Mouse (Mus musculus): Measurements from ENCODE around the gene Phkb.
A peak's percentile ranks its signal among the peaks of the same experiment; 100 is the strongest.
"Not testable (repeated sequence)": the region's sequence is repeated elsewhere in the genome, so short reads cannot be mapped to it uniquely, and the experiment has no call there.

Phkb gene

DNA sequence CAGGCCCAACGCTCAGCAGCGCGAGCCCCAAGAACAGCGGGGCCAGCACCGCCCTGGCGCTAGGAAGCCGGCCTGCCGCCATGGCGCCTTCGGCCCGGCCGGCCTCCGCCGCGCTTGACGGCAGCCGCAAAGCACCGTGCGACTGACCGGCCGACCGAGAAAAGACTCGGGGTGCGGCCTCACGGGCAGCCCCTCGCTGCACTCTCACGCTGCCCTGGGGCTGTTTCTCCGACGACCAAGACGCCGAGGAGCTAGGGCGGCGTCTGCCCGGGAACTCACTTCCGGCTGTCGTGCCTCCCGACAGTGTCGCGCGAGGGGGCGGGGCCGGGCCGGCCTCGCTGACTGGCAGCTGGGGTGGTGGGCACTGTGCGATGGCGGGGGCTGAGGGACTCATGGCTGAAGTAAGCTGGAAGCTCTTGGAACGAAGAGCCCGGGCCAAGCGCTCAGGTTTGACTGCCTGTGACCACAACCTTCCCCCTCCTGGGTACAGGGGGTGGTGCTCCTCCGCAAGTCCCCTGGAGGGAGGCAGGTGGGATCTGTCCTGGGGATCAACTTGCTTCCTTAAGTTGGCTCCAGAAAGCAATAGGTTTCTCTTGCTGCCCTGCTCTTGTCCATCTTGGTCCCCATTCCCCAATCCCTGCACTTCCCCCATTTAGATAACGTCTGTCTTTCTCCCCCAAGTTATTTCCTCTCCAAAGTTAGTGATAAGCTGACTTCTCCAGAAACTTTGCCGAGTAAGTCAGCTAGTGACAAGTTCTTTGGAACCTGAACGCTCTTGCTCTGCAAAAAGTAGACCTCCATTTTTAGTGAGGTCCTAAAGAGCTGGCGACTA lies at the start of gene Phkb, which contains the start of gene Itfg1:
Gene Phkb, plus strand, starts transcription at position 303 of the 832 bp plus-strand sequence.
Gene Itfg1, minus strand, starts transcription at position 265 of the 832 bp plus-strand sequence.
- peak; percentile 99 for DNase-seq

DNA sequence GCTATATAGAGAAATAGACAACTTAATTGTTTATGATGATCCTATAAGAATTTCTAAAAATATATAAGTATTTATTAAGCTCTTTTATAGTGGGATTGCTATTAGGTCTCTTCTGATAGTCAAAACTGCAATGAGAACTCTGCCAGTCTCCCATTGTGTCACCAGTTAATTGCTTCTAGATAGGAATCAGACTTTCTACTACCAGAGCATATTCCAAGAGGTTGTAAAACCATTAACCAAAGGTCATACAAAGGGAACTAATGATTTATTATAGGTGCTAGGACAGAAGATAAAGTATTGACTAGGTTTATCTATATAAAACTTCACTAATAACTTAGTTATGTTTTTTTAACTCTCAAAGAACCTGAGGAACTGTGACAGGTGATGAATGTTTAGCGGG lies 44.4 kb upstream of the Phkb start:
- not testable (repeated sequence) for DNase-seq

DNA sequence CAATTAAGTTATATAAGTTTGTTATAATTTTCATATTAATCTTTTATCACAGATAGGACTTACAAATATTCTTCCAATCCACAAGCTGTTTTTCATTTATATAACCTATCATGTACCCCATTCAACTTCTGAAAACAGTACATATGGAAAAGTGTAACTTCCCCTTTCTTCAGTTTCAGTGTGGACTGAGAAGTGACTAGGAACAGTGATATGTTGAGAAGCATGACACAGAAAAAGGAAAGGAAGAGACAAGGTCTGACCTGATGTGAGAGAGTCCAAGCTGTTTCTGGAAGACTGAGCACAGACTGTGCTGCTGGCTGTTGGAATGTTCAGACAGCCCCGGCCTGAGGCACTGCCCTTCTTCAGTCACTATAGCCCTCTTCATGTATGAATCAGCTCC lies 40.6 kb upstream of the Phkb start:
- DNase-seq: no peak

DNA sequence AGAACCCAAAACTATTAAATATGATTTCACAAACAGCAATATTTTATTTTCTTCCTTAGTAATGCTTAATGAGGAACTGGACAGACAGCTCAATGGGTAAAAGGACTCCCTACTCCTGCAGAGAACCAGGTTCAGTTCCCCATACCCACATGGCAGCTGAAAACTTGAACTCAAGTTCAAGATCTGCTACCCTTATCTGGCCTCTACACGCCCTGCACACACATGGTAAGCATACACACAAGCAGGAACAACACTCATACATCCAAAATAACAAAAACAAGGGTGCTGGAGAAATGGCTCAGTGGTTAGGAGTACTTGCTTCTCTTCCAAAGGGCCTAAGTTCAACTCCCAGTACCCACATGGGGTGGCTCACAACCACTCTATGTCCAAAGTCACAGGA lies 39.4 kb upstream of the Phkb start:
- DNase-seq: no peak

DNA sequence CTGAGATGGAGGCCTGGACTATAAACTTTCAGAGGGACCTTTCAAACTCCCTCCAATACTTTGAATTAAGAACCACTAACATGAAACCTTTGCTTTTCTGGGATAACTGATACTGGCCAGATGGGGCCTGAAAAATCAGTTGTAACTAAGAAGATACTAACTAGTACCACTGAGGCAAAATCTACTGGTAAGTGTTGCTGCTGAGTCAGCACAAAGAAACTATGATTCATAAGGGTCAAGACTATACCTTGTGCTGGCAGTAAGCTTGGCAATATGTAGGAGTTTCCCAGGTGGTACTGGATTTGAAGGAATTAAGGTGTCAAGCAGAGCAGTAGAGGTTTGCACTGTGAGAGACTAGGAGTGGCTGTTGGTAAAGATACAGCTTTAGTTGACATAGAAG lies 27.1 kb upstream of the Phkb start:
- no peak for DNase-seq

DNA sequence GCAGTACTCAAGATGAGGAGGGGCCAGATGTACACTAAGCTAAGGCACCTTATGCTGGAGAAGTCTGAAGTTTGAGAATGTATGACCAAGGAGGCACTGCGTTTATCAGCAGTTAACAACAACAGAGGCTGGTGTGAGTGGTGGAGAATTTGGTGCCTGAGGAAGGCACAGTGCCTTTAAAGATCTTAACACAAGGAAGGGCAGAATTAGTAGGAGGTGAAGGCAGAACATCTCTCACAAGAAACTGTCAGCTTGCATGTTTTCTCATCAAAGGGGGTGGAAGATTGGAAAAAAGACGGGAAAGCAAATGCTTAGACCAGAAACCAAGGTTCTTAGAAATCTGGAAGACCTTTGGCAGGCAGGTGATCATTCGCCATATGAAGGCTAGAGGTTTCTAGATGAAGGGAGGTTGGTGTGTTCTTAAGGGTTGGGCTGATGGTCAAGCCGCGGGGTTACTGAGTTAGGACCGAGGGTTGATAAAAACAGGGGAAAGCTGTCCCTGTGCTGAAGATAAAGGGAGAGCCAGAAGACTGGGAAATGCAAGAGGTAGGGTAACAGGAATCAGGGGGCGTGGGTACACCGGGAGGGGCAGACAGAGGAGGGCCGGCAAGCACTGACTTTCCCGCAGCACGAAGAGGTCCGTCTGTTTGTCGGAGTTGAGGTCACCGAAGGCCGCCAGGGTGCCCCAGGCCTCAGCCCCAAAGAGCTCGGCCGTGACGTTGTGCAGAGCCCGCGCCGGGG lies 673 bp upstream of the Phkb start:
- DNase-seq: peak; percentile 64

DNA sequence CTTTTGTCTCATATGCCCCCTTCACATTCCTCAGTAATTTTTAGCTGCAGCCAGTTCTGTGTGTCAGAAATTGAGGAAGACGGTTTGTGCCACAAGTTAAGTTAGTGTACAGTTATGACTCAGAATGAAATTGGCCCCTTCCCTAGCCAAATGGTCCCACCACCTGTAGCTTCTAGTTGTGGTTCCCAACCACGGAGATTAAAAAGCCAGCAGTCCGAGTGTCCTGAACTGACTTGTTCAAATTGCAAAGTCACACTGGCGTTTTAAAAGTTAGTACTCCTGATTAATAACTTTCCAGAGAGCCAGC lies 683 bp downstream of the Phkb start:
- peak; percentile 68 for DNase-seq

DNA sequence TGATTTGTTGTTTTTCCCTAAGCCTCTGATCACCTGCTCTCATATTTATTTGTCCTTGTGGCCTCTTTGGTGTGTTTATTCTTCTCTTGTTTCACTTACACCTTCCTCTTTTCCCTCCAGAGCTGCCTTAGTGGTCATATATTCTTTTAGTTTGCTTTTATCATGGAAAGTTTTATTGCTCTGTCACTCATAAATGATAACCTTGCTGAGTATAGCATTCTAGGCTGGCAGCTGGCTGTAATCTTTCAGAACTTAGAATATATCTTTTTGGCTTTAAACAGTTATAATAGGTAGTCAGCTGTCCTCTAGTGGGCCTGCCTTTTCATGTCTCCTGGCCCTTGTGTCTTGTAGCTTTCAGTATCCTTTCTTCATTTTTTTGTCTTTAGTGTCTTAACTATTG lies 5.1 kb downstream of the Phkb start:
- no peak for DNase-seq

DNA sequence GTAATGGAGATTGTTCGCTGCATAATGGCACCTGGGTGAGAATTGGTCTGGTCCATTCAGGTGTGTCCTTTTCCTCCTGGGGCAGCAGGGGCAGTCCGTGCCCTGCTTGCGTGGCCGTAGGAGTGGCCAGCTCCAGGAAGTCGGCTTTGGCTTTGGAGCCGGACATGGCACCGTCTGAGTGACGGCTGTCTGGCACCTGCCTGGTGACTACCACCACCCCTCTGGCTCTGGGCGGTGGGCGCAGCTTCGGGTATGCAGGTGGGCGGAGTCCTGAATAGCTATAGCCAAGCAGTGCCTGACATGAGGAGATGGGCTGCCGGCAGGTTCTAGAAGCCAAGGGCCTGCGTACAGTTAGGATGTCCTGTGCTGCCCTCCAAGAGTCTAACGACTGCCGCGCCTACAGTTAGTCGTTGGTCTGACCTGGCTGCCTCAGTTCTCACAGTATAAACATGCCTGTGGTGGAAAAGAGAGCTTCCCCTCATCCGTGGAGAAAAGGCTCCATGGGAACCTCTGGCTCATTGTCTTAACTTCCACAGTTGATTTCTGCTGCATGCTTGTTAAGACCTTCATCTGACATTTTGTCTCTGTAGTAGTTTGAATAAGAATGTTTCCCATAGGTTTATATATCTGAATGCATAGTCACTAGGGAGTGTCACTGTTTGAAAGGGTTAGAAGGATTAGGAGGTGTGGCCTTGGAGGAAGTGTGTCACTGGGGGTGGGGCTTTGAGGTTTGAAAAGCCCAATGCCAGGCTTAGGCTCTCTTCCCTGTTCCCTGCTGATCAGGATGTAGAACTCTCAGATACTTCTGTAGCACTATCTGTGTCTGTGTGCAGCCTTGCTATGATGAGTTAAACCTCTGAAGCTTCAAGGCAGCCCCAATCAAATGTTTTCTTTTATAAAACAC lies 13.7 kb downstream of the Phkb start:
- no peak for DNase-seq

DNA sequence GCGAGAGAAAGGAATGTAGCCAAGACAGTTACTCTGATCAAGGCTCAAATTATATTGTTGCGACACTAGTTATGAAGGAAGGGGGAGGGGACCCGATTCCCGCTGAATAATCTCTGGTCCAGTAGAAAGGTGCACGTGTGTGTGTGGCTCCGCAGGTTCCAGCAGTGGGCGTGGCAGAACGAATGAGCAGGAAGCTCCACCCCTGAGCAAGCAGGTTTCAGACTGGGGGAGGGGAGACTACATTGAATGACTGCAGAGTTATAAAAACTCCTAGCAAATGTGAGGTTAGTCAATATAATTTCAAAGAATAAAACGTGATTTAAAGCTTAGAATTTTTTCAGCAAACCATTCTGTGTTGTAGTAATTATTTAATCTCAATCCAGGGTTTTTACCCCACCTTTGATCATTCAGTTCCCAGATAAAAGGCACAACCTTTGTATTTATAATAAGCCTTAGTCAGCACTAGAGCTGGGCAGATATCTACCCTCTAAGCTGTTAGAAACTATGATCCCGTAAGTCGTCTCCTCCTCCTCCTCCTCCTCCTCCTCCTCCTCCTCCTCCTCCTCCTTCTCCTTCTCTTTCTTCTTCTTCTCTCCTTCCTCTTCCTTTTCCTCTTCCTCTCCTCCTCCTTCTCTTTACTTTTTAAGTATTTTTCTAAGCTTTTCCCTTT lies 16.6 kb downstream of the Phkb start:
- not testable (repeated sequence) for DNase-seq

DNA sequence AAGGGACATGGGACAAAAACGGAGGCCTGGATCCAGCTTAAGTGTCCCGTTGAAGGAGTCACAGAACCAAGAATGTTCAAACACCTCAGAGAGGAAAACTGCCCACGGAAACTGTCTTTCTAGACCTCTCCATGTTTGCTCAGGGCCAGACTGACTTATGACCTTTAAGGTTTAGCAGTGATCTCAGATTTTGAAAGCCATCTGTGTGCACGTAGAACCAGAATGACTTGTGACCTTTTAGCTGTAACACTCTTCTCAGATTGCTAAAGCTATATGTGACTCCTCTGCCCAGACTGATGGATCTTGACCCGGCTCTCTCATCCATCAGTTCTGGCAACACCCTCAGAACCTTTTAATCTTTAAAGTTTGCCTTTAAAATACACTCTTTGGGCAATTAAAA lies 19.9 kb downstream of the Phkb start:
- DNase-seq: no peak

DNA sequence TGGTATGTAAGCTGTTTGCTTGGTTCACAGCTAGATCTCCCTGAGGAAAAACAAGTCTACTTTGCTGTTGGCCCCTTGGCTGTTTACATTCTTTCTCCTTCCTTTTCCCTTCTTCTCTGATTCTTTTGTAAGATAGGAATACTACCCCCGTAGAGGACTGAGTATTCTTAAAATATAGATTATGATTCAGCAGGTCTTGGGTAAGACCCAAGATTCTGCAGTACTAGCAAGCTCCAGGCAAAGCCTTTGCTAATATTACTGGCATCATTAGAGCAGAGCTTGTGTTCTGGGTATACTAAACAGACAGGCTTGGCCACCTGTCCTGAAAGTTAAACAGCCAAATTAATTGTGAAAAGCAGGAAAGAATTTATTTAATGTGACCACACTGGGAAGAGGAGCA lies 21.6 kb downstream of the Phkb start:
- DNase-seq: no peak

DNA sequence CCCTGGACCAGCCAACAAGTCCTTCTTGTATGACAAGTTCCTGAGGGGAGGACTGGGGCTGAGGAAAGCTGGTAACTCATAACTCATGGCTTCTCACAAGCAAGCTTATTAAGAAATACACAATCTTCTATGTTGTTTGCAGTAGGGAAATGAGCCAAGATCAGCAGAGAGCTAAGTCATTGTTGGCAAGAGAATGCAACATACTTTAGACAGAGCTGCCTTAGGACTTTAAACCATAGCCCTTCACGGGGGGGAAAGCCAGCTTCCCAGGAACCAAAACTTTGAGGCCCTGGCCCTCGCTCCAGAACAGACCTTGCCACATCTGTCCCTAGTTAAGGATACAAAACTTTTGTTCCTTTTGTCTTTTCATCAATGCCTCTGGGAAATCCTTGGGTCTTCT lies 30.9 kb downstream of the Phkb start:
- peak; percentile 93 for DNase-seq

DNA sequence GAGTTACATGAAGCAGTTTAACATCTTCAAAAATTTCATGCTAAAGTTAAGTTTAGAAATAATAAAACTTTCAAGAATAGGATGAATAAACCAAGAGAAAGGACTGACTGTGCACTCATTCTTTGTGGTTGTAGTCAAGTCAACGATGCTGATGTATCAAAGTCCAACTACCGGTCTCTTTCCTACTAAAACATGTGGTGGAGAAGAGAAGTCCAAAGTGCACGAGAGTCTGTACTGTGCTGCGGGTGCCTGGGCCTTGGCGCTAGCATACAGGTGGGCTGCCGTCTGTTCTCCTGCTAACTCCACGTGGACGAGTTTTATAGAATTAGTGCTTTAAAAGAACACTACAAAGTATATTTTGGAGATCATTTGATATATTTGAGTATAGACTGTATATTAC lies 37.2 kb downstream of the Phkb start:
- DNase-seq: no peak

DNA sequence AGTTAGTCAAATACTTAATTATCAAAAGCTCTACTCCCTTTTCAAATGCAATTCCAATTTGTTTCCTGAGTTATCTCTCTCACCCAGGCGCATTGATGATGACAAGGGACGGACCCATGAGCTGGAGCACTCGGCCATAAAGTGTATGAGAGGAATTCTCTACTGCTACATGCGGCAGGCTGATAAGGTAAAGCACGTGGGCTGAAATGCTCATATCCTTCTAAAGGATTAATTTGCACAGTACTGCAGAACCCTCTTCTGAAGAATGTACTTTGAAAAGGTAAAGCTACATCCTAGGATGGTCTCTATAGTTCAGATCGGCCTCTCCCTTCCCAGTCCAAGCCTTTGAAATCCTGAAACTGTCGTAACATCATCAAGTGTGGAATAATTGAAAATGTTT lies 38.9 kb downstream of the Phkb start:
- no peak for DNase-seq

DNA sequence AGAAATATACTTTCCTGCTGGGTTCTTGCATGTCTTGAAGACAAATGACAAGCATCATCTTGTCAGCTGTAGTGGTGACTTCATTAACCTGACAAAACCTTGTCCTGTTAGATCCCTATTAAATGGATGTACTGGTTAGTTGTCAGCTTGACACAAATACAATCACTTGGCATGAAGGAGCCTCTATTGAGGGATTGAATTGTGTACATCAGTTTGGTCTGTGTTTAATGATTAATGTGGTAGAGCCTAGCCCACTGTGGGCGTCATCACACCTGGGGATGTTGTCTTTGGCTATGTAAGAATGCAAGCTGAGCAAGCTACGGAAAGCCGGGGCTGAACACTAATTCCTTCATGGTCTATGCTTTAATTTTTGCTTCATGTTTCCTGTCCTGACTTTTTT lies 44.1 kb downstream of the Phkb start:
- DNase-seq: no peak

DNA sequence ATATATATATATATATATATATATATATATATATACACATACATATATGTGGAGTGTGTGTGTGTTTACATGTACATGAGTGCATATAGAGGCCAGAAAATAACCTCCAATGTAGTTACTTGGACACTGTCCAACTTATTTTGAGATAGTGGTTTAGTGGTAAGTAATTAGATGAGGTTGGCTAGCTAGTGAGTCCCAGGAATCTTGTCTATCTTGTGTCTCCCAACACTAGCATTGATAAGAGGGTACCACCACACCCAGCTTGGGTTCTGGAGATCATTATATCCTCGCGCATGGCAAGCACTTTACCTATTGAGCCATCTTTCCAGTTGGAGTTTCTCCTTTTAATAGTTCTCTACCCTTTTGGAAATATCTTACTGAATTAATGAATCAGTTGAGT lies 56.9 kb downstream of the Phkb start:
- no peak for DNase-seq

DNA sequence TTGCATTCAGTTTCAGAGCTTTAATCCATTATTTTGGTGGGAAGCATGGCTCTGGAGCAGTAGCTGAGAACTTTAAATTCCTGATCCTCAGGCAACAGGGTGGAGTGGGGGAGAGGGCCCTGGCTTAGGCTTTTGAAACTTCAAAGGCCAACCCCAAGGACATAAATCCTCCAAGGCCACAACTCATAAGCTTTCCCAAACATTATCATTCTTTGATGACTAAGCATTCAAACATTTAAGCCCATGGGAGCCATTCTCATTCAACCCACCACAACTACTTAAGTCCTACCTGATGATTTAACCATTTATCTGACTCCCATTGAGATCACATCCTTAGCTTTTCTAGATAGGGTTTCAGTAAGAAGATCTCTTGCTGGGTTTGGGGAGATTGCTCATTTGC lies 84.2 kb downstream of the Phkb start:
- no peak for DNase-seq

DNA sequence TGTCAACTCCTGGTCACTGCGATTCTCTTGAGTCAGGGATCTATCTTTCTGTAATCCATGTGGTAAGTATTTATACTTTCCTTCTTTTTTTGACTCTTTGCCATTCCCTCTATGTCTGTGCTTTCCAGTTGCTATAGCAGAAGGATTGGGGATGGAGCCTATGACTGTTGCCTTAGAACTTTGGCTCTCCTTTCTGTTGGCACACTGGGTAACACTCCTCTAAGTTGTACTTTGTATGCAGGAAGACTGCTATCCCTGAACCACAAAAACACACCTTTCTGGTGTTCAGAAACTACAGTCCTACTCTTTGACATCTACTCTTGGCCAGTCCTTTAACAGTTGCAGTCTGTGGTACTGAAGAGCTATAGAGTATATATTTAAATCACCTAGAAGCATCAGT lies 84.8 kb downstream of the Phkb start:
- no peak for DNase-seq

DNA sequence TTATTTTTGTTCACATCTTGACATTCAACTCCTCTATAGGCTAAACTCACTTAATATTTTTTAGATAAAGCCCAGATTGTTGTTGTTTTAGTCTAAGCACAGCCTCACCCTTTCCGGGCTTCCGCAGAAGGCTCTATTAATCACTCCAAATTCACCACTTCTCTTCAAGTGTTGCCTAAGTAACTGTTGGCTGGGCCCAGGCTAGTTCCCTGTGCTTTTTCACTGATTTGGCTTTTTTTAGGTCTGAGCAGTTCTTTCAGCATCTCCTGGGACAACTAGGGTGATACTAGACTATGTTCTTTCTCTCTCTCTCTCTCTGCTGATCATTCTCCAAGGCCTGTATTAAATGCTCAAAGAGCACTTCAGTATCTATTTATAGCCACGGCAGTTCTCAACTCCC lies 85.3 kb downstream of the Phkb start:
- DNase-seq: peak; percentile 91

DNA sequence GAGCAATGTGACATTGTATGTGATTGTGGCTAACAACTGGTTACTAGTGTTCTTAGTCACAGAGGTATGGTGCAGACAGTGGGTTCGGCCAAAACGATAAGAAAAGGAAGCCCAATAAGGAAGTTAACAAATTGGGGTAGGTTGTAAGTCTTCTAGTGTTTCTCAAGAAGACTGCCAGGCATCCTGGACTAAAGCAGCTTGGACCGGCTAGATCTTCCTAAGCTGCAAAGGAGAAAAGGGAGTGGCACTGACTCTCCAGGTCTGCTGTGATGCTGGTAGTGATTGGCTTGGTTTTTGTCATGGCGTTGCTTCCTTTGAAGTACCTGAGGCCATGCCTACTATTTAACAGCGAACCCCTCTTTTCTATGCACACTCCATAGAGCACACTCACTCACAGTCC lies 95.4 kb downstream of the Phkb start:
- peak; percentile 35 for DNase-seq

DNA sequence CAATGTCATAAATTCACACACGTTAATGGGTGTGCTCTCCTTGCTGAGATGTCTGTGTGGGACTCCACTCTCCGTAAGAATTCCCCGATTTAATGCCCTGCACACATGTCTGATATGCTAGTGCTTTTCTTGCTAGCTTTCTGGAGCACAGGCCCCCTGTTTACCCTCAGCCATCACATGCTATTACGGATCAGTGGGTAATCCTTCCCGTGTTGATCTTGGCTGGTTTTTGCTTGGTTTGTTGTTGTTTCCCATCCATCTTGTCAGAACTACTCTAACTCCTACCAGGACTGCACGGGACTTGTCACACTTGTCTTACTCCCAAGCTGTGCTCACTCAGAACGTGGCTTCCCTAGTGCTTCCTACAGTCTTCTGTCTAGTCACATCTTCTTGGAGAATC lies 96.6 kb downstream of the Phkb start:
- DNase-seq: no peak

DNA sequence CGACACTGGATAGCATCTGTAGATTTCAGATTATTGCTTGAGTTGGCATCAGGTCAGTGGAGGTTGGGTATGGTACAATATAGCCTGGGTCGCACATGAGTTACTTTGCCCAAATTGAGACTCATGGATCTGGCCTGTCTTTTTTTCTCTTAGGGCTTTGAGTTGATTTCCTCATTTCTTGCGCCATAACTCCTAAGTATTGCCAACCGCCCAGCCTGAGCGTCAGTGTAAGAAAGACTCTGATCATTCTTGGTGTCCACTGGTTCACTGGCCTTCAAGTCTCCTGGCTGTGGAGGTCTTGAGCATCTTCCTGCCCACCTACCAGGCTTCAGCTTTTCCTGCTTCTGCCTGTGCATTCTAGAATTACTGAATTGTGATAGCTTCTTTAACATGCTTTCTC lies 104.1 kb downstream of the Phkb start:
- no peak for DNase-seq
